Mouse (Mus musculus): ENCODE data around the gene Dmrtc2. TPM values are rescaled to one million over a fixed set of nuclear protein-coding genes. Genes with fewer than 3 reads are reported as not detected.
"Not testable (repeated sequence)": the region's sequence is repeated elsewhere in the genome, so short reads cannot be mapped to it uniquely, and the experiment has no call there.

Gene Dmrtc2
- polyA plus RNA-seq, 1 experiment from 2014 or later, result 0.16 TPM

DNA sequence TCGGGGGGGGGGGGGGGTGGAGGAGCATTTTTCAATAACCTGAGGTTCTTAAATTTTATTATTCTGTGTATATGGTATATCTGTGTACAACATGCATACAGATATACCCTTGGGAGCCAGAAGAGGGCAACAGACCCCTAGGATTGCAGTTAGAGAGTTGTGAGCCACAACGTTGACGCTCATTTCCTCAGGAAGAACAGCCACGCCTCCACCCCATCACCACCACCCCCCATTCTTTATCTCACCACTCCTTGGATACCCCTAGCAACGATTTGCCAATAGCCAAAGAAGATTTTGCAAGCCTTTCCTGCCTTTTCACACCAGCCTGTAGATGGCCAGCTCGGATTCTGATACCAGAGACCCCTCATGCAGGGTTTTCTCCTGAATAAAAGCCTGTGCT, 24.1 kb upstream of the Dmrtc2 start:
- Histone ChIP-seq H3K9ac (no peak overlapping the region), H3K4me2 (replicated peaks) (no peak overlapping the region), H3K4me1 (replicated peaks; ENCODE audit: control insufficient read depth, insufficient read depth, low read length) (no peaks in the 10 kb centered on the region; the same call in 1 of the 2 replicates), H3K27ac (no peak overlapping the region), H3K4me3 (replicated peaks; ENCODE audit: low read length) (no peak overlapping the region), H3K9me3 (ENCODE audit: control insufficient read depth, low read length) (no peaks in the 10 kb centered on the region), H3K27me3 (ENCODE audit: control insufficient read depth, insufficient read depth, low read length) (no peaks in the 10 kb centered on the region), H3K36me3 (replicated peaks; ENCODE audit: control insufficient read depth, insufficient read depth) (no peaks in the 10 kb centered on the region)
- no peak for ATAC-seq (ENCODE audit: low FRiP score)
- WGBS, result under 1% methylated on average over 6 of the region's 6 CpGs
- DNase-seq (ENCODE audit: low spot score), result no peak

DNA sequence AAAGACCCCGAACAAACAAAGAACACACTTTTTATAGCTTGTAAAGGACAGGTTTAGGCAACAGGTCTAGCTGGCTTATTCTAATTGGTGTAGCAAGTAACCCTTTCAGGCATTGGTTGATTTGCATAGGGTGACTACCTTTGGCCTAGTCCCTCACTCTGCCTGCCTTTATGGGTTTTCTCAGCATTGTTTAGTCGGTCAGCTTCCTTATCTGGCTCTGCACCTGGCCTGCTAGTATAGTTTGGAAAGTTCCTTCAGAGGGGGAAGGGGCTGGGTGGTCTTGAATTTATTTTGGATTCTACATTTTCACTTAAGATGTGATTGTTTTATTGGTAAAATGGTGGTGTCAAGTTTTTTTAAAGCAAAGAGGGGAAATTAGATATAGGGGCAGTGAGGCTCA, 23.3 kb upstream of the Dmrtc2 start:
- not testable (repeated sequence) for H3K9ac ChIP-seq; H3K27ac ChIP-seq; H3K4me1 ChIP-seq (replicated peaks; ENCODE audit: control insufficient read depth, insufficient read depth, low read length); H3K27me3 ChIP-seq (ENCODE audit: control insufficient read depth, insufficient read depth, low read length); ATAC-seq (ENCODE audit: low FRiP score); H3K9me3 ChIP-seq (ENCODE audit: control insufficient read depth, low read length); H3K4me3 ChIP-seq (replicated peaks; ENCODE audit: low read length); H3K36me3 ChIP-seq (replicated peaks; ENCODE audit: control insufficient read depth, insufficient read depth); DNase-seq (ENCODE audit: low spot score); H3K4me2 ChIP-seq (replicated peaks)
- 51% methylated on average over 2 of the region's 2 CpGs for WGBS

DNA sequence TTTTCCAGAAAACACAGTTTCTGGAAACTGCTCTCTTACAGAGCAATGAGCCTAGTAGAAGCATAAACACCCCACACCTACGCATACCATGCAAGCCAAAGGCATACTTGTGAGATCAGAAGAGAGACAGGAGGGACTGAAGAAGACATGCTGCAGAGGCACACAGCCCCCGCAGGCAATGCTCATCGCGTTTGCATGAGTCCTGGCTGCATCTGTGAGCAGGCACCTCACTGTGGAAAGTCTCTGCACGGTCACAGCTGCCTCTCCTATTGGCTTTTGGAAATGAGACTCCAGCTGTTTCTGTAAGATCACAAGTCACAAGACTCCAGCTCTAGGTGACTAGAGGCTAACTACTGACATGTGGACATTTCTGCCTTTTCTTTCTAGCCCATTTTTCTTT, 19.7 kb upstream of the Dmrtc2 start:
- ATAC-seq (ENCODE audit: low FRiP score) (no peak), DNase-seq (ENCODE audit: low spot score) (no peak)
- Histone ChIP-seq H3K4me3 (replicated peaks; ENCODE audit: low read length) (no peak overlapping the region), H3K9ac (no peak overlapping the region), H3K4me1 (replicated peaks; ENCODE audit: control insufficient read depth, insufficient read depth, low read length) (no peaks in the 10 kb centered on the region; the same call in 1 of the 2 replicates), H3K27ac (no peak overlapping the region), H3K9me3 (ENCODE audit: control insufficient read depth, low read length) (no peaks in the 10 kb centered on the region), H3K36me3 (replicated peaks; ENCODE audit: control insufficient read depth, insufficient read depth) (no peaks in the 10 kb centered on the region), H3K4me2 (replicated peaks) (no peak overlapping the region), H3K27me3 (ENCODE audit: control insufficient read depth, insufficient read depth, low read length) (no peaks in the 10 kb centered on the region)
- 23% methylated on average over 5 of the region's 5 CpGs for WGBS

DNA sequence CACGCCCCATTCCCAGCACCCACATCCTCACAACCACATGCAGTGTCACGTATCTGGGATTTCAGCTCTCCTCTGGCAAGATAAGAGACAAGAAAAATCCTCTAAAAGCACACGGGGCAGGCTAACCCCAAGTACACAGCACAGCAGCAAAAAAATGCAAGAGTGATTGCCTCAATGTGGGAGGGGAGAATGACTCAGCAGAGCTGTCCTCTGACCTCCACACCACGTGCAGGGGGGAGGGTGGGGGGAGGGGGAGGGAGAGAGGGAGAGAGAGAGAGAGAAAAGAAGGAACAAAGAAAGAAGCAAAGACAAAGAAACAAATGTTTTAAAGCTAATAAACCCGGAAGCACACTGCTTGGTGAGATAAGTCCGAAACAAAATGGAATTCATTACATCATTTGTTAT, 19.0 kb upstream of the Dmrtc2 start:
- no peak for ATAC-seq (ENCODE audit: low FRiP score)
- H3K36me3 ChIP-seq (replicated peaks; ENCODE audit: control insufficient read depth, insufficient read depth), result no peaks in the 10 kb centered on the region
- no peak for DNase-seq (ENCODE audit: low spot score)
- no peaks in the 10 kb centered on the region for H3K9me3 ChIP-seq (ENCODE audit: control insufficient read depth, low read length)
- no peak overlapping the region for H3K27ac ChIP-seq
- no peaks in the 10 kb centered on the region; the same call in 1 of the 2 replicates for H3K4me1 ChIP-seq (replicated peaks; ENCODE audit: control insufficient read depth, insufficient read depth, low read length)
- no peak overlapping the region for H3K4me2 ChIP-seq (replicated peaks)
- H3K4me3 ChIP-seq (replicated peaks; ENCODE audit: low read length), result no peak overlapping the region
- no peaks in the 10 kb centered on the region for H3K27me3 ChIP-seq (ENCODE audit: control insufficient read depth, insufficient read depth, low read length)
- WGBS, result 35% methylated on average over 6 of the region's 6 CpGs
- no peak overlapping the region for H3K9ac ChIP-seq

DNA sequence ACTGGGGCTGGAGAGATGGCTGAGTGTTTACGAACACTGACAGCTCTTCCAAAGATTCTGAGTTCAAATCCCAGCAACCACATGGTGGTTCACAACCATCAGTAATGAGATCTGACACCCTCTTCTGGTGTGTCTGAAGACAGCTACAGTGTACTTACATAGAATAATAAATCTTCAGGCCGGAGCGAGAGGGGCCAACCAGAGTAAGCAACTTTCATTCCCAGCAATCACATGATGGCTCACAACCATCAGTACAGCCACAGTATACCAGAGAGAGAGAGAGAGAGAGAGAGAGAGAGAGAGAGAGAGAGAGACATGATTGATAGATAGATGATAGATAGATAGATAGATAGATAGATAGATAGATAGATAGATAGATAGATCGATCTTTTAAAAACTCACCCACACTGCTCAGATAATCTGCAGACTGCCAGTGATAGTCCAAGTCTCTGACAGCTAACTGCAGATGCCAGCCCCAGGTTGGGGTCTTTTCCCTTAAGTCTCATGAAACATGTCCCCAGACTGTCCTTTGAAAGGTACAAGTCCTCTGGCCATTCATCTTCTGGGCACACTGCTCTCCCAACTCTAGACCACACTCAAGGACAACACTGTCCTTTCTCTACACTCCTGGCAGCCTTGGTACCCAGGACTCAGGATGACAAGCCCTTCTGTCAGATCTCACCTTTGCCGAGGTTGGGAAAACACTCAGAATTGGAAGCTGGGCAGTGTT, 18.1 kb upstream of the Dmrtc2 start:
- no peaks in the 10 kb centered on the region for H3K9me3 ChIP-seq (ENCODE audit: control insufficient read depth, low read length)
- no peaks in the 10 kb centered on the region for H3K4me1 ChIP-seq (replicated peaks; ENCODE audit: control insufficient read depth, insufficient read depth, low read length)
- no peaks in the 10 kb centered on the region for H3K36me3 ChIP-seq (replicated peaks; ENCODE audit: control insufficient read depth, insufficient read depth)
- no peaks in the 10 kb centered on the region for H3K27me3 ChIP-seq (ENCODE audit: control insufficient read depth, insufficient read depth, low read length)
- no peak overlapping the region for H3K4me2 ChIP-seq (replicated peaks)
- WGBS, result 86% methylated on average over 5 of the region's 5 CpGs
- no peak overlapping the region for H3K9ac ChIP-seq
- ATAC-seq (ENCODE audit: low FRiP score) (no peak), DNase-seq (ENCODE audit: low spot score) (no peak)
- H3K27ac ChIP-seq, result no peak overlapping the region
- H3K4me3 ChIP-seq (replicated peaks; ENCODE audit: low read length), result no peak overlapping the region

DNA sequence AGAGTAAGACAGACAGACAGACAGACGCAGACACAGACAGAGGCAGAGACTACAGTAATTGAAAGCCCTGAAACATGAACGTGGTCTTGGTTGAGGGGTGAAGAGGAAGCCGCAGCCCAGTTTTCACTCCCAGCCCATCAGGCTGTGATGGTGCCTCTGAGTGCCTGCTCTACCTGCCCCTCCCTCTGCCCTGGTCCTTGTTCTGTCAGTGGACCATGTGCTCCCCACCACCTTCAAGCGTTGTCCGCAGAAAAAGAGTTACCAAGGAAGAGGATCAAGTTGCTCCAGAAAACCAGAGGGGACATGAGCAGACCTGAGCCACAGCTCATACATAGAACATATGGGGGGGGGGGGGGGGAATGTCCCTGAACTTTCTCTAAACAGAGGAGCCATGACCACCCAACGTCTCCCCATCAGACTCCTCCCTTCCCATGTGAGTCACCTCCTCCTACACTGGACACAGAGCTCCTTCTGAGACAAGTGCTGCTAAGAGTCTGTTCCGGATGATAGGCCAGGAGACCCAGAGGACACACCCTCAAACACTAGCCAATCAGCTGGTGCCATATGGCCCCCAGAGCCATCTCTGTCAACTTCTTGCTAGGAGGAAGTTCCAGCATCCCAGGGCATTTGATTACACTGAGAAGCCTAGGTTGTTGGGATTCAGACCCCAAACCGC, 17.2 kb upstream of the Dmrtc2 start:
- ATAC-seq (ENCODE audit: low FRiP score), result no peak
- no peak overlapping the region for H3K4me2 ChIP-seq (replicated peaks)
- no peak overlapping the region for H3K9ac ChIP-seq
- no peak for DNase-seq (ENCODE audit: low spot score)
- H3K9me3 ChIP-seq (ENCODE audit: control insufficient read depth, low read length), result no peaks in the 10 kb centered on the region
- no peaks in the 10 kb centered on the region for H3K27me3 ChIP-seq (ENCODE audit: control insufficient read depth, insufficient read depth, low read length)
- no peak overlapping the region for H3K27ac ChIP-seq
- no peaks in the 10 kb centered on the region for H3K36me3 ChIP-seq (replicated peaks; ENCODE audit: control insufficient read depth, insufficient read depth)
- WGBS, result 77% methylated on average over 8 of the region's 8 CpGs
- no peaks in the 10 kb centered on the region for H3K4me1 ChIP-seq (replicated peaks; ENCODE audit: control insufficient read depth, insufficient read depth, low read length)
- no peak overlapping the region for H3K4me3 ChIP-seq (replicated peaks; ENCODE audit: low read length)

DNA sequence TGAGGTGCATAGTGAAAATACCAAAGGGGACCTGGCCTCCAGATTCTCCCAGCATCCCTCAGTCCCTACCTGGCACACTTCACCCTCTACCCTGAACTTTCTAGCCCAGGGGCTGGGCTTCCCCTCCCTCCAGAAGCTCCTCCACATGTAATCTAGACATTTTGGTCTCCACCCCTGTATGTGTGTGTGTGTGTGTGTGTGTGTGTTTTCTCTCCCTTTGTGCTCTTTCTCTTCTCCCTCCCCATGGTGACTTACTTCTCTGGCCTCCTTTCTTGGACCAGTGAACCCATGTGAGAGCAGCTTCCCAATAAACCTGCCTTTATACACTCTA, 16.7 kb upstream of the Dmrtc2 start:
- H3K9ac ChIP-seq, result no peak overlapping the region
- H3K27ac ChIP-seq, result no peak overlapping the region
- H3K36me3 ChIP-seq (replicated peaks; ENCODE audit: control insufficient read depth, insufficient read depth), result no peaks in the 10 kb centered on the region
- H3K9me3 ChIP-seq (ENCODE audit: control insufficient read depth, low read length), result no peaks in the 10 kb centered on the region
- no peak overlapping the region for H3K4me2 ChIP-seq (replicated peaks)
- H3K27me3 ChIP-seq (ENCODE audit: control insufficient read depth, insufficient read depth, low read length), result no peaks in the 10 kb centered on the region
- no peak overlapping the region for H3K4me3 ChIP-seq (replicated peaks; ENCODE audit: low read length)
- DNase-seq (ENCODE audit: low spot score), result no peak
- ATAC-seq (ENCODE audit: low FRiP score), result no peak
- no peaks in the 10 kb centered on the region for H3K4me1 ChIP-seq (replicated peaks; ENCODE audit: control insufficient read depth, insufficient read depth, low read length)

DNA sequence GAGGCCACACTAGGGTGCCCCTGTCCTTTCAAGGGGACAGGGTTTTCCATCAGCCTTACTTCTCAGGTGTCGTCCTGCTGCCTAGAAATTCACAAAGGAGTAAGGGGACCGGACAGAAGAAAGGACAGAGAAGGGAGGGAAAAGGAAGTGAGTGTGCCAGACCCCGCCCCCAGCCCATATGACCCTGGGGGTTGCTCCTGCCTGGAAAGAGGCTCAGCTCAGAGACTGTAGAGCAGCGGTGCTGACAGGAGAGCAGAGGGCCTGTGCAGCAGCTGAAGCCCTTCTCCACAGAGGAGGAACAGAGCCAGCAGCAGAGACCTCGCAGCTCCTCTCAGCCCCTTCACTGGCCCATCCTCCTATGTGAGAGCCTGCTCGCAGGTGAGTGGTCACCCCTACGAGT, 16.2 kb upstream of the Dmrtc2 start:
- H3K4me1 ChIP-seq (replicated peaks; ENCODE audit: control insufficient read depth, insufficient read depth, low read length), result no peaks in the 10 kb centered on the region
- H3K4me2 ChIP-seq (replicated peaks), result no peak overlapping the region
- DNase-seq (ENCODE audit: low spot score) (no peak), ATAC-seq (ENCODE audit: low FRiP score) (no peak)
- WGBS, result 45% methylated on average over 7 of the region's 7 CpGs
- H3K9ac ChIP-seq, result no peak overlapping the region
- no peak overlapping the region for H3K4me3 ChIP-seq (replicated peaks; ENCODE audit: low read length)
- no peaks in the 10 kb centered on the region for H3K36me3 ChIP-seq (replicated peaks; ENCODE audit: control insufficient read depth, insufficient read depth)
- H3K9me3 ChIP-seq (ENCODE audit: control insufficient read depth, low read length), result no peaks in the 10 kb centered on the region
- H3K27ac ChIP-seq, result no peak overlapping the region
- H3K27me3 ChIP-seq (ENCODE audit: control insufficient read depth, insufficient read depth, low read length), result no peaks in the 10 kb centered on the region

DNA sequence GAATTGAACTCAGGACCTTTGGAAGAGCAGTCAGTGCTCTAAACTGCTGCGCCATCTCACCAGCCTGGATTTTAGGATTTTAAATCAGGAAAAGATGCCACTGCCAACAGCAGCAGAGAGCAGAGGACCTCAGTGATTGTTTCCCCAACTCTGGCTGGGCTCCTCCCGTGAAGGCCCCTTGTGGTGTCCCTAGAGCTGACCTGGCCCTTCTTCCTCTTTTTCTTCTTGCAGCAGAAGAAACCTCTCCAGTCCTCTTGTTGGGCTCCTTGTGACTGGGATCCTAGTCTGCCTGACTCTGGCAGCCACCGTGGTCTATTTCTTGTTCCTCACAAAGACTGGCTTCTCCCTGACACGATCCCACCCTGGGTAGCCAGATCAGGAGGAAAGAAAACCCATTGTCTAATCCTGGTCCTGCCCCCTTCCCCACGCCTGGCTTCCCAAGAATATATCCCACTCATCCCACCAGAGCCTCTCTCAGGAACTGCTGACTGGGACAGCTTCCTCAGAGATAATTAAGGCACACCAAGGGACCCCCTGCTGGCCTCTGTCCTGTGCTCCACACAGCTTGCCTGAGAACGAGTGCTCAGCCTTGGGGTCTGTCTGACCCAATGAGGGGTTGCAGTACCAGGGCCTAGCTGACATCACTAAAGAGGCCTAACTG, 13.3 kb upstream of the Dmrtc2 start:
- Histone ChIP-seq H3K27ac (no peak overlapping the region), H3K9me3 (ENCODE audit: control insufficient read depth, low read length) (no peaks in the 10 kb centered on the region), H3K4me2 (replicated peaks) (no peak overlapping the region), H3K4me1 (replicated peaks; ENCODE audit: control insufficient read depth, insufficient read depth, low read length) (no peaks in the 10 kb centered on the region), H3K4me3 (replicated peaks; ENCODE audit: low read length) (no peak overlapping the region), H3K36me3 (replicated peaks; ENCODE audit: control insufficient read depth, insufficient read depth) (no peaks in the 10 kb centered on the region), H3K9ac (no peak overlapping the region), H3K27me3 (ENCODE audit: control insufficient read depth, insufficient read depth, low read length) (no peaks in the 10 kb centered on the region)
- ATAC-seq (ENCODE audit: low FRiP score), result no peak
- 26% methylated on average over 6 of the region's 6 CpGs for WGBS
- DNase-seq (ENCODE audit: low spot score), result no peak

Data from hindbrain, embryonic 14.5 days (tissue).